Mouse (Mus musculus): ENCODE measurements around the gene Phospho2.

DNA sequence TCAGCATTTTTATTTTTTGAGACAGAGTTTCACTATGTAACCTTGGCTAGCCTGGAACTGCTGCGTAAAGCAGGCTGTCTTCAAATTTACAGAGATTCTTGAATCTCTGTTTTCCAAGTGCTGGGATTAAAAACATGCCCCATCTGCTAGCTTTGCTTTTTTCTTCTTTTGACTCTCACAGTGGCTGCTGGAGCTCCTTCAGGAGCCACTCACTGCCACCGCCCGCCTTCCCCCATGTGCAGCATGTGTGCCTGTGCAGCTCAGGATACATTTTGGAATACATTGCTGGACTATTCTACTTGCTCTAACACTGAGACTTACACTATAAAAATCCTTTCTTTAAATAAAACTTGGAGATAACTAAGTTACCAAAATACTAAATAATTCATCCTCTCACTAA lies 16.1 kb upstream of the Phospho2 start:
- TF ChIP-seq CTCF (IDR thresholded peaks at IDR 0.05; ENCODE audit: low read depth): no peak
- no peak for TF ChIP-seq EP300 (IDR thresholded peaks at IDR 0.05; ENCODE audit: low read depth)

Data from liver, postnatal 0 days (tissue).